Mouse (Mus musculus) hindbrain, embryonic 16.5 days (tissue): ENCODE results near the gene Ddx39b. TPM values are rescaled to one million over a fixed set of nuclear protein-coding genes. Genes with fewer than 3 reads are reported as not detected.
"Not testable (repeated sequence)": the region's sequence is repeated elsewhere in the genome, so short reads cannot be mapped to it uniquely, and the experiment has no call there.

Source experiments
- ATAC-seq: fragments of 200-750 bp; cut with Nextera tagmentation; 2 replicates; pipeline ENCODE4 v1.8.0; 2017; ENCODE audit warnings: moderate TSS enrichment, moderate library complexity
- H3K27ac ChIP-seq: fragments of 300-500 bp; sonication (generic); 2 replicates; pipeline ENCODE4 v1.5.1; 2014; ENCODE audit warnings: low read depth, mild to moderate bottlenecking, control low read depth, low read length, moderate library complexity
- H3K27me3 ChIP-seq: fragments of 300-500 bp; sonication (generic); replicated peaks from 2 replicates; pipeline ENCODE4 v1.6.1; 2014; ENCODE audit warnings: low read length; ENCODE audit not compliant: control insufficient read depth, insufficient read depth
- H3K36me3 ChIP-seq: fragments of 300-500 bp; sonication (generic); 2 replicates; pipeline ENCODE4 v1.6.1; 2014; ENCODE audit warnings: mild to moderate bottlenecking, low read length, moderate library complexity, mixed read lengths; ENCODE audit not compliant: control insufficient read depth, insufficient read depth
- H3K4me1 ChIP-seq: fragments of 300-500 bp; sonication (generic); 2 replicates; pipeline ENCODE4 v1.6.1; 2014; ENCODE audit warnings: low read depth, low read length; ENCODE audit not compliant: control insufficient read depth, insufficient read depth
- H3K4me2 ChIP-seq: fragments of 300-500 bp; sonication (generic); 2 replicates; pipeline ENCODE4 v1.6.1; 2014; ENCODE audit warnings: mild to moderate bottlenecking, low read length, control low read depth, moderate library complexity
- H3K4me3 ChIP-seq: fragments of 300-500 bp; sonication (generic); 2 replicates; pipeline ENCODE4 v1.5.1; 2014; ENCODE audit warnings: mild to moderate bottlenecking, low read length, control low read depth, moderate library complexity
- H3K9ac ChIP-seq: fragments of 300-500 bp; sonication (generic); 2 replicates; pipeline ENCODE4 v1.6.1; 2014; ENCODE audit warnings: low read depth, mild to moderate bottlenecking, control low read depth, low read length, moderate library complexity
- H3K9me3 ChIP-seq: fragments of 300-500 bp; sonication (generic); 2 replicates; pipeline ENCODE4 v1.6.1; 2014; ENCODE audit warnings: mild to moderate bottlenecking, low read length, moderate library complexity; ENCODE audit not compliant: control insufficient read depth
- WGBS: fragments of 180-500 bp; shearing (Covaris S2); extraction: QIAGEN DNeasy Blood & Tissue Kit; methylation state at CpG from one replicate; pipeline ENCODE4 v1.1.7; 2014; 5-methylcytosine and 5-hydroxymethylcytosine counted together
- microRNA-seq: library from miRNA; unstranded; fragments of <30 nt; microRNA quantifications from one replicate; pipeline ENCODE4, GENCODE M21; 2017
- polyA plus RNA-seq: library from polyadenylated mRNA; unstranded; fragments of >200 nt; fragmentation: Nextera tagmentation; extraction: Ambion mirVana; gene quantifications from 2 replicates; pipeline ENCODE4 v1.2.1, GENCODE M21; 2015

The Ddx39b gene
- polyA plus RNA-seq, 1 experiment from 2014 or later: 331 TPM

- not testable (repeated sequence) for H3K27me3 ChIP-seq, H3K4me2 ChIP-seq, H3K4me1 ChIP-seq, ATAC-seq, H3K9me3 ChIP-seq, H3K36me3 ChIP-seq, H3K27ac ChIP-seq, H3K9ac ChIP-seq, H3K4me3 ChIP-seq
- WGBS: 2% methylated on average over 5 of the region's 5 CpGs
Measured at GRCm38 (mm10) chr17:35295796-35296195, 54.2 kb downstream of the Ddx39b start.

GRCm38 (mm10) chr17:35300261-35300945 is 58.9 kb downstream of the Ddx39b start:
- not testable (repeated sequence) for H3K27me3 ChIP-seq, H3K9me3 ChIP-seq, H3K4me3 ChIP-seq, H3K4me1 ChIP-seq, H3K4me2 ChIP-seq, H3K36me3 ChIP-seq, H3K9ac ChIP-seq, H3K27ac ChIP-seq, ATAC-seq
- WGBS: 85% methylated on average over 7 of the region's 7 CpGs

- H3K9me3 ChIP-seq: no peaks in the 10 kb centered on the region
- H3K36me3 ChIP-seq: no peaks in the 10 kb centered on the region
- 0 out of 2 replicates have a peak, but pooled peaks have one; percentile 52 for ATAC-seq
- H3K4me1 ChIP-seq: no peaks in the 10 kb centered on the region
- H3K27me3 ChIP-seq: no peaks in the 10 kb centered on the region
- no peak overlapping the region for H3K9ac ChIP-seq
- no peak overlapping the region for H3K27ac ChIP-seq
- H3K4me3 ChIP-seq: no peak overlapping the region
- 29% methylated on average over 13 of the region's 13 CpGs for WGBS
- no peak overlapping the region for H3K4me2 ChIP-seq
Measured at GRCm38 (mm10) chr17:35301645-35302258, 60.2 kb downstream of the Ddx39b start.

- H3K4me2 ChIP-seq: no peak overlapping the region
- H3K36me3 ChIP-seq: no peaks in the 10 kb centered on the region
- no peak overlapping the region for H3K27ac ChIP-seq
- 89% methylated on average over 2 of the region's 2 CpGs for WGBS
- H3K27me3 ChIP-seq: no peaks in the 10 kb centered on the region
- ATAC-seq: no peak
- H3K4me3 ChIP-seq: no peak overlapping the region
- no peaks in the 10 kb centered on the region for H3K9me3 ChIP-seq
- H3K9ac ChIP-seq: no peak overlapping the region
- H3K4me1 ChIP-seq: no peaks in the 10 kb centered on the region
Measured at GRCm38 (mm10) chr17:35303271-35303670, 61.7 kb downstream of the Ddx39b start.

Small RNAs within 50 kb of the gene (microRNA-seq; reads per million reads assigned to microRNA genes)
- gene Mir6973a (not detected), gene Mir6974 (not detected), gene Mir6975 (0.83 reads per million), gene Mir8094 (not detected)

Other genes with a start within 250 kb of the Ddx39b start
- 50.7 and 61.7 TPM in 2 replicates for gene Vars, start 240.8 kb upstream of the Ddx39b start, polyA plus RNA-seq
- 0.08 and 0.19 TPM in 2 replicates for gene Vwa7, start 225.2 kb upstream of the Ddx39b start, polyA plus RNA-seq
- gene Sapcd1, start 213.7 kb upstream of the Ddx39b start, polyA plus RNA-seq: 1.7 TPM in 2 replicates
- gene Msh5, start 195.0 kb upstream of the Ddx39b start, polyA plus RNA-seq: 1.8 and 2.5 TPM in 2 replicates
- gene Clic1, start 191.8 kb upstream of the Ddx39b start, polyA plus RNA-seq: 85.2 and 88.5 TPM in 2 replicates
- gene Ddah2, start 182.7 kb upstream of the Ddx39b start, polyA plus RNA-seq: 338 and 363 TPM in 2 replicates
- gene Ly6g6c, start 176.4 kb upstream of the Ddx39b start, polyA plus RNA-seq: not detected in 2 replicates
- gene Mpig6b, start 175.6 kb upstream of the Ddx39b start, polyA plus RNA-seq: 0.13 and 0.21 TPM in 2 replicates
- 0.16 and 0.34 TPM in 2 replicates for gene Ly6g6e, start 164.8 kb upstream of the Ddx39b start, polyA plus RNA-seq
- 0.68 and 1.0 TPM in 2 replicates for gene Ly6g6d, start 163.7 kb upstream of the Ddx39b start, polyA plus RNA-seq
- 0.22 TPM in 1 of 2 replicates, not detected in the other for gene Ly6g6f, start 156.1 kb upstream of the Ddx39b start, polyA plus RNA-seq
- 113 and 115 TPM in 2 replicates for gene Abhd16a, start 152.5 kb upstream of the Ddx39b start, polyA plus RNA-seq
- not detected in 2 replicates for gene Ly6g5c, start 133.5 kb upstream of the Ddx39b start, polyA plus RNA-seq
- gene Ly6g5b, start 126.3 kb upstream of the Ddx39b start, polyA plus RNA-seq: 0.93 and 1.5 TPM in 2 replicates
- 20.7 and 23.7 TPM in 2 replicates for gene Gpank1, start 120.3 kb upstream of the Ddx39b start, polyA plus RNA-seq
- 319 and 346 TPM in 2 replicates for gene Csnk2b, start 119.7 kb upstream of the Ddx39b start, polyA plus RNA-seq
- 8.9 TPM in 2 replicates for gene D17H6S53E, start 115.4 kb upstream of the Ddx39b start, polyA plus RNA-seq
- gene Apom, start 109.7 kb upstream of the Ddx39b start, polyA plus RNA-seq: not detected in 2 replicates
- gene Bag6, start 106.6 kb upstream of the Ddx39b start, polyA plus RNA-seq: 50.9 and 65.2 TPM in 2 replicates
- gene Prrc2a, start 76.8 kb upstream of the Ddx39b start, polyA plus RNA-seq: 138 and 153 TPM in 2 replicates
- gene Aif1, start 65.7 kb upstream of the Ddx39b start, polyA plus RNA-seq: 5.6 and 10.1 TPM in 2 replicates
- 4.8 and 7.3 TPM in 2 replicates for gene Lst1, start 53.3 kb upstream of the Ddx39b start, polyA plus RNA-seq
- gene Ltb, start 47.3 kb upstream of the Ddx39b start, polyA plus RNA-seq: 1.1 and 1.2 TPM in 2 replicates
- not detected in 2 replicates for gene Tnf, start 39.7 kb upstream of the Ddx39b start, polyA plus RNA-seq
- gene Lta, start 36.4 kb upstream of the Ddx39b start, polyA plus RNA-seq: 0.37 and 0.80 TPM in 2 replicates
- gene Gm16181, start 20.9 kb upstream of the Ddx39b start, polyA plus RNA-seq: 0.34 and 0.45 TPM in 2 replicates
- gene Atp6v1g2, start 8.1 kb upstream of the Ddx39b start, polyA plus RNA-seq: 140 and 151 TPM in 2 replicates
- gene Nfkbil1, start 6.0 kb upstream of the Ddx39b start, polyA plus RNA-seq: 9.8 and 10.1 TPM in 2 replicates
- 125 and 134 TPM in 2 replicates for gene H2-D1, start 21.0 kb downstream of the Ddx39b start, polyA plus RNA-seq
- gene H2-Q1, start 78.7 kb downstream of the Ddx39b start, polyA plus RNA-seq: 0.64 and 0.67 TPM in 2 replicates
- 3.7 and 6.3 TPM in 2 replicates for gene H2-Q2, start 100.5 kb downstream of the Ddx39b start, polyA plus RNA-seq
- 0.89 TPM in 2 replicates for gene H2-Q4, start 137.9 kb downstream of the Ddx39b start, polyA plus RNA-seq
- gene H2-Q6, start 183.1 kb downstream of the Ddx39b start, polyA plus RNA-seq: 1.1 and 1.2 TPM in 2 replicates
- 4.3 and 4.8 TPM in 2 replicates for gene H2-Q7, start 197.4 kb downstream of the Ddx39b start, polyA plus RNA-seq
- gene H2-Q10, start 228.3 kb downstream of the Ddx39b start, polyA plus RNA-seq: 0.11 and 0.21 TPM in 2 replicates